Mouse (Mus musculus): ENCODE data around the gene Axdnd1. TPM values are rescaled to one million over a fixed set of nuclear protein-coding genes. Genes with fewer than 3 reads are reported as not detected.

Axdnd1 gene
- polyA plus RNA-seq, 1 experiment from 2014 or later = not detected

DNA sequence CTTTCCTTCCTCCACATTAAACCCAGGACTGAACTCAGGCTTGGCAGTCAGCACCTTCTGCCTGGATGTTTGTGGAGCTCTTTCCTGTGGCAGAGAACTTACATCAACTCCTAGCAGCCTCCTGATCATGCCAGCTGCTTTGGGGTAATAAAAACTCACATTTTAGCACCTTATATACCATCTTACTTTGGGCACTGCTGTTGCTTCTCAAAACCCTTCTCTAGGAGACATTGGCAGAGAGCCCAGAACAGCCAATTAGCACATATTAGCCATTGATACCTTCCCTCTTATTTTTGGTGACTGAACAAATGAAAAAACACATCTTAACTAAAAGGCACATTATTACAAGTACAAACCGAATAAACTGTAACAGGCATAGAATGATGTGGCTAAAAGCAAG lies 24.1 kb upstream of the Axdnd1 start:
- no peak overlapping the region for H3K9ac ChIP-seq (ENCODE audit: low read length)
- no peaks in the 10 kb centered on the region for H3K27me3 ChIP-seq (ENCODE audit: control insufficient read depth, insufficient read depth, low read length)
- DNase-seq (ENCODE audit: low spot score) (no peak), ATAC-seq (ENCODE audit: insufficient read depth, low FRiP score, low TSS enrichment) (no peak)
- no peaks in the 10 kb centered on the region for H3K4me1 ChIP-seq (ENCODE audit: control insufficient read depth, insufficient read depth, low read length)
- no peak overlapping the region for H3K4me2 ChIP-seq (ENCODE audit: low read depth)
- no peaks in the 10 kb centered on the region for H3K9me3 ChIP-seq (ENCODE audit: control insufficient read depth, low read length)
- no peak overlapping the region for H3K4me3 ChIP-seq (ENCODE audit: low read depth, low read length)
- 92% methylated on average over 1 of the region's 1 CpGs for WGBS
- no peak overlapping the region for H3K27ac ChIP-seq (ENCODE audit: low read depth, low read length)
- H3K36me3 ChIP-seq (ENCODE audit: control insufficient read depth, insufficient read depth, low read length) = no peaks in the 10 kb centered on the region; the same call in 1 of the 2 replicates

DNA sequence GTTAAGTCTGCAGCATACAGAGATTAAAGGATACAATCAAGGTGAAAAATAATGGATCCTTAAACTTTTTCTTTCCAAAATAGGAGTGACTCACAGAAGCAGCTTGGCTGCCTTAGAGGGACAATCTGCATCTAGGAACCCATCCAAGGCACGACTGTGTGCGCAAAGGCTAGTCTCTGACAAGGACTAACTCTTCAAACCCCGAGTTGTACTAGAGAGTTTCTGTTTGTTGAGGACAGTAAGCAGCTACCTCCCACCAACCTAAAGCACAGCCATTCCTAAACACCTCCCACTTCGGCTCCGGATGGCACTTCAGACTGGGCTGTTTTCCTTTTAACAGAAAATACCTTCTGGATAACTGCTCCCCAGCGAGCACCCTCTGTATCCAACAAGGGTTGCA lies 21.8 kb upstream of the Axdnd1 start:
- H3K4me3 ChIP-seq (ENCODE audit: low read depth, low read length) = no peak overlapping the region
- DNase-seq (ENCODE audit: low spot score) (no peak), ATAC-seq (ENCODE audit: insufficient read depth, low FRiP score, low TSS enrichment) (no peak)
- no peaks in the 10 kb centered on the region for H3K4me1 ChIP-seq (ENCODE audit: control insufficient read depth, insufficient read depth, low read length)
- H3K9ac ChIP-seq (ENCODE audit: low read length) = no peak overlapping the region
- H3K36me3 ChIP-seq (ENCODE audit: control insufficient read depth, insufficient read depth, low read length) = peaks cover 3% of the 10 kb centered on the region
- no peak overlapping the region for H3K4me2 ChIP-seq (ENCODE audit: low read depth)
- no peak overlapping the region for H3K27ac ChIP-seq (ENCODE audit: low read depth, low read length)
- no peaks in the 10 kb centered on the region for H3K9me3 ChIP-seq (ENCODE audit: control insufficient read depth, low read length)
- WGBS = 86% methylated on average over 6 of the region's 6 CpGs
- no peaks in the 10 kb centered on the region for H3K27me3 ChIP-seq (ENCODE audit: control insufficient read depth, insufficient read depth, low read length)

DNA sequence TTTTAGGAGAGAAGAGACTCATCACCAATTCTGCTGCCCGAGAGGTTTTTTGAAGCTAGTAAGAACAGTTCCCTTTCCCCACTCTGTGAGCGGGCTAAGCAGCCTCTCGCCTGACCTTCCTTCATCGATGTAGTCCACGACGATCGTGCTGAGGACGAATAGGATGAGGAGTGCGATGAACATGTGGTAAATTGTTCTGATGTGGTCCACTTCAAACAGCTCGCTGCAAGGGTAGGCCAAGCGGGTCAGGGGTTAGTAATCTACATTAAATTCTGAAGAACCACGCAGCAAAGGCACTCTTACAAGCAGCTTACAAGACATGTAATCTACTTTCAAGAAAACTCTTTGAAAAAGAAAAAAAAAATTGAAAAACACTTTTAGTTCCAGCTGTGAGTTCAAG lies 21.3 kb upstream of the Axdnd1 start:
- no peaks in the 10 kb centered on the region for H3K9me3 ChIP-seq (ENCODE audit: control insufficient read depth, low read length)
- H3K36me3 ChIP-seq (ENCODE audit: control insufficient read depth, insufficient read depth, low read length) = peaks cover 3% of the 10 kb centered on the region
- 94% methylated on average over 12 of the region's 12 CpGs for WGBS

DNA sequence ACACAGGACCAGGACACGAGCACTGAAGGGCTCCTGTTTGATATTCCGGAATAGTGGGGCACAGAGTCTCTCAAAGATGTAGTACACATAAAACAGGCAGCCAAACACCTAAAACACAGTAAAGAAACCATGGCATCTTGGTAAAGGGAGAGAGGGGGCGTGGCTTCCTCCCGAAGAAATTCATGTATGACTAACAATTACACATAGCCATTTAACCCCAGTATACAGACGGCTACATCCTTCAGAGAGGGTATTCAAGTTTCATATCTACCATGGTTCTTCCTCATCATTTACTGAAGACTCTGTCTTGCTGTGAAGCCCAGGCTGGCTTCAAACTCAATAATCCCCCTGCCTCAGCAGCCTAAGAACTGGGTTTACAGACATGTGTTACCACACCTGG lies 16.8 kb upstream of the Axdnd1 start:
- WGBS = 89% methylated on average over 5 of the region's 5 CpGs
- DNase-seq (ENCODE audit: low spot score) = no peak
- H3K4me3 ChIP-seq (ENCODE audit: low read depth, low read length) = no peak overlapping the region

More for the DNA sequence above, 21.3 kb upstream of the Axdnd1 start:
- Histone ChIP-seq H3K4me1 (ENCODE audit: control insufficient read depth, insufficient read depth, low read length) (no peaks in the 10 kb centered on the region), H3K4me2 (ENCODE audit: low read depth) (no peak overlapping the region), H3K27ac (ENCODE audit: low read depth, low read length) (no peak overlapping the region), H3K27me3 (ENCODE audit: control insufficient read depth, insufficient read depth, low read length) (no peaks in the 10 kb centered on the region), H3K9ac (ENCODE audit: low read length) (no peak overlapping the region), H3K4me3 (ENCODE audit: low read depth, low read length) (no peak overlapping the region)
- DNase-seq (ENCODE audit: low spot score) (no peak), ATAC-seq (ENCODE audit: insufficient read depth, low FRiP score, low TSS enrichment) (no peak)

DNA sequence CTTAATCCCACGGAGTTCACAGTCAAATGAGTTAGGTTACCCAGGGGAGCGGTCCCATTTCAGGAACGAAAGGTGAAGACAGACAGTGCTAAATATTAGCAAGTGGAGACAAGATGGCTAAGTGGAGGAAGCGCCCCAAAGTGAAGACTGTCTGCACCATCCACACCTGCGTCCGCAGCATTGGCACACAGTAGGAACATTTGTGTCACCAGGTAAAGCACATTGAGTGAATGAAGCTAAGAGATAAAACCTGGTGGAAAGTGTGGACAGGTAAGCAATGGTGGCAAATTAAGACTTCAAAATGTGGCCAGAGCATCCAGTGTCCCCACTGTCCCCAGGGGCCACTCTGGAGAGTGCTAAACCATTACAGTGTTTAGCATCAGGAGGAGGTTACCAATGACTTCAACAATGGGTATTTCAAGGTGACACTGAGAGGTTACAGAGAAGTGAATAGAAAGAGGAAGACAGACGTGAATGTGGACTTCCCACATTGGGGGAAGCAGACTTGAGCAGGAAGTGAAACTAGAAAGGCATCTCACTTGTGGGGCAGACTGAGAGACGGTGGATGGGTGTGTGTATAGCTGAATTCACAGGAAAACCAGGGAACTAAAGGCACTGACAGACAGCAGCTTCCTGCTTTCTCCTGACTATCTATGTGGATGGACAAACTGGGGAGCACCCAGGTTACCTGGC lies 16.2 kb upstream of the Axdnd1 start:
- 94% methylated on average over 8 of the region's 8 CpGs for WGBS
- Histone ChIP-seq H3K27me3 (ENCODE audit: control insufficient read depth, insufficient read depth, low read length) (no peaks in the 10 kb centered on the region), H3K4me1 (ENCODE audit: control insufficient read depth, insufficient read depth, low read length) (no peaks in the 10 kb centered on the region), H3K4me3 (ENCODE audit: low read depth, low read length) (no peak overlapping the region), H3K4me2 (ENCODE audit: low read depth) (no peak overlapping the region), H3K9ac (ENCODE audit: low read length) (no peak overlapping the region), H3K27ac (ENCODE audit: low read depth, low read length) (no peak overlapping the region), H3K9me3 (ENCODE audit: control insufficient read depth, low read length) (no peaks in the 10 kb centered on the region), H3K36me3 (ENCODE audit: control insufficient read depth, insufficient read depth, low read length) (peaks cover 9% of the 10 kb centered on the region)
- ATAC-seq (ENCODE audit: insufficient read depth, low FRiP score, low TSS enrichment) = no peak
- DNase-seq (ENCODE audit: low spot score) = no peak

More for the DNA sequence above, 16.8 kb upstream of the Axdnd1 start:
- Histone ChIP-seq H3K27ac (ENCODE audit: low read depth, low read length) (no peak overlapping the region), H3K4me2 (ENCODE audit: low read depth) (no peak overlapping the region), H3K4me1 (ENCODE audit: control insufficient read depth, insufficient read depth, low read length) (no peaks in the 10 kb centered on the region), H3K9me3 (ENCODE audit: control insufficient read depth, low read length) (no peaks in the 10 kb centered on the region), H3K36me3 (ENCODE audit: control insufficient read depth, insufficient read depth, low read length) (peaks cover 9% of the 10 kb centered on the region), H3K27me3 (ENCODE audit: control insufficient read depth, insufficient read depth, low read length) (no peaks in the 10 kb centered on the region), H3K9ac (ENCODE audit: low read length) (no peak overlapping the region)
- ATAC-seq (ENCODE audit: insufficient read depth, low FRiP score, low TSS enrichment) = no peak

DNA sequence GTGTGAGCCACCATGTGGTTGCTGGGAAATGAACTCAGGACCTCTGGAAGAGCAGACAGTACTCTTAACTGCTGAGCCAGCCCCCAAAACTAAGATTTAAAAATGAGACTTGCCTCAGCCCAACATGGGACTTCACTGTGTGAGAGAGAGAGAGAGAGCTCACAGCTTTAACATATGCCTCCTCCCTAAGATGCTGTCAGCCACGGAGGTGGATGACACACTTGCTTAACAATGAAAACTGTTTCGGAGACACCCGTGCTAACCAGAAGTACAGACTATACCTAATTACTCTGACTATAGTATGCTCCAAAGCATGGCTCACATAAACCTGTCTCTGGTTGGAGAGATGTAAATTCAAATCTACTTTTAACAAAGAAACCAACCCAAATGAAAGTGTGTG lies 12.5 kb upstream of the Axdnd1 start:
- ATAC-seq (ENCODE audit: insufficient read depth, low FRiP score, low TSS enrichment) (no peak), DNase-seq (ENCODE audit: low spot score) (no peak)
- Histone ChIP-seq H3K4me1 (ENCODE audit: control insufficient read depth, insufficient read depth, low read length) (no peaks in the 10 kb centered on the region), H3K4me3 (ENCODE audit: low read depth, low read length) (no peak overlapping the region), H3K9me3 (ENCODE audit: control insufficient read depth, low read length) (no peaks in the 10 kb centered on the region), H3K36me3 (ENCODE audit: control insufficient read depth, insufficient read depth, low read length) (peaks cover 7% of the 10 kb centered on the region; the same call in 1 of the 2 replicates), H3K9ac (ENCODE audit: low read length) (no peak overlapping the region), H3K4me2 (ENCODE audit: low read depth) (no peak overlapping the region), H3K27ac (ENCODE audit: low read depth, low read length) (no peak overlapping the region), H3K27me3 (ENCODE audit: control insufficient read depth, insufficient read depth, low read length) (no peaks in the 10 kb centered on the region)
- WGBS = 90% methylated on average over 3 of the region's 3 CpGs

DNA sequence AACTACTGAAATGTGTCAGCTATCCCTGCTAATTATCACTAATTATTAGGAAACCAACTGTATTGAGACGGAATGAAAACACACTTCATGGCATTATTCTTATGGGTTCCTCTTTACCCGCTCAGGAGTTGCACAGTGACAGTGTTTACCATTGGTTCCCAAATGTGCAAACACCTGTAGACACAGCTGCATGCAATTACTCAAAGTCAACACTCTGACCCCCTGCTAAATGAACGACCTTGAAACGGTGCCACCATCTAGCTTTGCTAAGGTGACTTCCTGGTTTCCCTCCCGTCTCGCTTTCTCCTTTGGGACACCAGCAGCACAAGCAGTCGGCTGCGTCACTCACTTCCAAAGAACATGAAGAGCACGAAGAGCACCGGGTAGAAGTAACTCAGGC lies 11.5 kb upstream of the Axdnd1 start:
- Histone ChIP-seq H3K27me3 (ENCODE audit: control insufficient read depth, insufficient read depth, low read length) (no peaks in the 10 kb centered on the region), H3K27ac (ENCODE audit: low read depth, low read length) (no peak overlapping the region), H3K9me3 (ENCODE audit: control insufficient read depth, low read length) (no peaks in the 10 kb centered on the region), H3K4me1 (ENCODE audit: control insufficient read depth, insufficient read depth, low read length) (no peaks in the 10 kb centered on the region), H3K4me2 (ENCODE audit: low read depth) (no peak overlapping the region), H3K36me3 (ENCODE audit: control insufficient read depth, insufficient read depth, low read length) (peaks cover 7% of the 10 kb centered on the region; the same call in 1 of the 2 replicates), H3K4me3 (ENCODE audit: low read depth, low read length) (no peak overlapping the region), H3K9ac (ENCODE audit: low read length) (no peak overlapping the region)
- DNase-seq (ENCODE audit: low spot score) (no peak), ATAC-seq (ENCODE audit: insufficient read depth, low FRiP score, low TSS enrichment) (no peak)
- 67% methylated on average over 10 of the region's 10 CpGs for WGBS

DNA sequence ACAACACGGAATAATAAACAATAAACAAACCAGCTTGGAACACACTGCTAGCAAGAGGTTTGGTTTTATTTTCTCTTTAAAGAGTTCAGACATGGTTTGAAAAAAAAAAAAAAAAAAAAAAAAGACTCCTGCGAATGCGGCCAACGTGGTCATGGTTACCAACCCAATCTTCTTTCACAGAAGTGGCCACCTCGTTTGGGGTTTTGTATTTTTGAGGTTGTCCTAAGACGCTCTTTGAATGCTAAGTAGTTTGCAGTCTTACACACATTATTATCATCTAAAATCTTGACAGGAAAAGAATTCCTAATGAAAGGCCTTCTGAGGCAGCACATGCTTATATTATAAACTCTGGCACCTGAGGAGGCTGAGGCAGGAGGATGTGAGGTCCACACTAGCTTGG lies 7.5 kb upstream of the Axdnd1 start:
- DNase-seq (ENCODE audit: low spot score) (no peak), ATAC-seq (ENCODE audit: insufficient read depth, low FRiP score, low TSS enrichment) (no peak)
- H3K9me3 ChIP-seq (ENCODE audit: control insufficient read depth, low read length) = no peaks in the 10 kb centered on the region
- H3K4me2 ChIP-seq (ENCODE audit: low read depth) = no peak overlapping the region
- no peaks in the 10 kb centered on the region for H3K27me3 ChIP-seq (ENCODE audit: control insufficient read depth, insufficient read depth, low read length)
- 92% methylated on average over 6 of the region's 6 CpGs for WGBS
- H3K36me3 ChIP-seq (ENCODE audit: control insufficient read depth, insufficient read depth, low read length) = no peaks in the 10 kb centered on the region; the same call in 1 of the 2 replicates
- no peak overlapping the region for H3K4me3 ChIP-seq (ENCODE audit: low read depth, low read length)
- no peak overlapping the region for H3K27ac ChIP-seq (ENCODE audit: low read depth, low read length)
- H3K9ac ChIP-seq (ENCODE audit: low read length) = no peak overlapping the region
- no peaks in the 10 kb centered on the region for H3K4me1 ChIP-seq (ENCODE audit: control insufficient read depth, insufficient read depth, low read length)

DNA sequence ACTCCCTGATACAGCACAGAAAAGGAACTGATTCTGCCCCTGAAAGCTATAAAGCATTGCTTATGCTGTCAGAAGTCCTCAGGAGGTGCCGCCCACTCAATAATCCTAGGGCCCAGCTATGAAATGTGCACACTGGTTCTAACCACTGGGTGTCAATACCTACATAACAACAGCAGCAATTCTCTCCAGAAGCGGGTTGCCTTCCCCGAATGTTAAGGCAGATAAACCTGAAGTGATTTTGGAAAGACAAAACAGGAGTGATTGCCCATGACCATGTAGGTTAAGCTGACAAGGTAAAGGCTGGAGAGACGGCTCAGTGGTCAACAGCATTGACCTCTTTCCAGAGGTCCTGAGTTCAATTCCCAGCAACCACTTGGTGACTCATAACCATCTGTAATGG lies 4.8 kb upstream of the Axdnd1 start:
- DNase-seq (ENCODE audit: low spot score) (no peak), ATAC-seq (ENCODE audit: insufficient read depth, low FRiP score, low TSS enrichment) (no peak)
- H3K27ac ChIP-seq (ENCODE audit: low read depth, low read length) = no peak overlapping the region
- 97% methylated on average over 4 of the region's 4 CpGs for WGBS
- no peak overlapping the region for H3K4me2 ChIP-seq (ENCODE audit: low read depth)
- H3K9ac ChIP-seq (ENCODE audit: low read length) = no peak overlapping the region
- no peak overlapping the region for H3K4me3 ChIP-seq (ENCODE audit: low read depth, low read length)
- no peaks in the 10 kb centered on the region; the same call in 1 of the 2 replicates for H3K36me3 ChIP-seq (ENCODE audit: control insufficient read depth, insufficient read depth, low read length)
- H3K27me3 ChIP-seq (ENCODE audit: control insufficient read depth, insufficient read depth, low read length) = no peaks in the 10 kb centered on the region
- no peaks in the 10 kb centered on the region for H3K9me3 ChIP-seq (ENCODE audit: control insufficient read depth, low read length)
- H3K4me1 ChIP-seq (ENCODE audit: control insufficient read depth, insufficient read depth, low read length) = no peaks in the 10 kb centered on the region

Measured in neural tube, embryonic 11.5 days (tissue).